9 mouse cellular contexts compared by ENCODE assay signal in genomic region chr7:25855082-25855481, GRCm38 (mm10). TPM values are rescaled to one million over a fixed set of nuclear protein-coding genes. Genes with fewer than 3 reads are reported as not detected.
DNase-seq lines count a peak whose midpoint lies in the region; ATAC-seq and TF ChIP-seq lines count a peak whose summit lies in the region.
"Had no signal": no experiment of that assay in that cellular context is flagged by ENCODE, and none has a peak within 500 bp of the region (broad histone marks: within the 10 kb centered on the region; RNA-seq: fewer than 3 reads in every experiment).

No protein-coding gene starts in this region.

- H3K4me1 ChIP-seq in liver, embryonic 12.5 days: no peaks in the 10 kb centered on the region
- H3K4me1 ChIP-seq in kidney, embryonic 14.5 days (ENCODE audit: control insufficient read depth, insufficient read depth, low read length): no peaks in the 10 kb centered on the region
- H3K4me1 ChIP-seq in liver, postnatal 0 days (ENCODE audit: insufficient read depth): no peaks in the 10 kb centered on the region
- H3K4me1 ChIP-seq: heart, embryonic 13.5 days had no signal

- no peak overlapping the region for H3K4me3 ChIP-seq in liver, embryonic 12.5 days
- no peak overlapping the region for H3K4me3 ChIP-seq in kidney, embryonic 14.5 days (ENCODE audit: low read length)
- no peak overlapping the region for H3K4me3 ChIP-seq in liver, postnatal 0 days (ENCODE audit: low read depth, low read length)
- H3K4me3 ChIP-seq: heart, embryonic 13.5 days had no signal

- no peaks in the 10 kb centered on the region for H3K9me3 ChIP-seq in liver, embryonic 12.5 days (replicated peaks)
- H3K9me3 ChIP-seq in kidney, embryonic 14.5 days (ENCODE audit: control insufficient read depth, low read length): no peaks in the 10 kb centered on the region
- H3K9me3 ChIP-seq in liver, postnatal 0 days (ENCODE audit: low read length): no peaks in the 10 kb centered on the region
- H3K9me3 ChIP-seq: heart, embryonic 13.5 days had no signal

- WGBS in liver, embryonic 12.5 days (ENCODE audit: insufficient replicate concordance): 24% methylated on average over 8 of the region's 8 CpGs
- WGBS in kidney, embryonic 14.5 days: 41% methylated on average over 8 of the region's 8 CpGs
- 28% methylated on average over 8 of the region's 8 CpGs for WGBS in liver, postnatal 0 days (ENCODE audit: insufficient replicate concordance)

- no peak for ATAC-seq in liver, embryonic 12.5 days
- ATAC-seq in kidney, embryonic 14.5 days (ENCODE audit: low FRiP score, low TSS enrichment): peak; percentile 39
- ATAC-seq in liver, postnatal 0 days: no peak; the same call in 1 of the 2 replicates

- H3K27me3 ChIP-seq in liver, embryonic 12.5 days (replicated peaks): no peaks in the 10 kb centered on the region
- no peaks in the 10 kb centered on the region for H3K27me3 ChIP-seq in kidney, embryonic 14.5 days (ENCODE audit: control insufficient read depth, insufficient read depth, low read length)
- H3K27me3 ChIP-seq in liver, postnatal 0 days (ENCODE audit: insufficient read depth, low read length): no peaks in the 10 kb centered on the region

- no peaks in the 10 kb centered on the region for H3K36me3 ChIP-seq in liver, embryonic 12.5 days
- no peaks in the 10 kb centered on the region for H3K36me3 ChIP-seq in kidney, embryonic 14.5 days (ENCODE audit: control insufficient read depth, insufficient read depth, low read length)
- H3K36me3 ChIP-seq in liver, postnatal 0 days (replicated peaks; ENCODE audit: insufficient read depth, low read length): no peaks in the 10 kb centered on the region
- H3K36me3 ChIP-seq: heart, embryonic 13.5 days had no signal

- H3K27ac ChIP-seq in liver, embryonic 12.5 days: no peak overlapping the region
- H3K27ac ChIP-seq in kidney, embryonic 14.5 days (ENCODE audit: low read depth, low read length): no peak overlapping the region
- no peak overlapping the region for H3K27ac ChIP-seq in liver, postnatal 0 days (ENCODE audit: low read depth)
- H3K27ac ChIP-seq: heart, embryonic 13.5 days had no signal

- H3K9ac ChIP-seq in liver, embryonic 12.5 days: no peak overlapping the region
- no peak overlapping the region for H3K9ac ChIP-seq in kidney, embryonic 14.5 days (ENCODE audit: low read depth, low read length)
- no peak overlapping the region for H3K9ac ChIP-seq in liver, postnatal 0 days (replicated peaks)
- H3K9ac ChIP-seq: heart, embryonic 13.5 days had no signal

- TF ChIP-seq EP300 in liver, postnatal 0 days (IDR thresholded peaks at IDR 0.05; ENCODE audit: low read depth): no peak

- DNase-seq in liver: peak; percentile 59
- DNase-seq in adrenal gland, adult 8-10 months: peak; percentile 40
- DNase-seq in frontal cortex, postnatal 10 days (ENCODE audit: low spot score in 2 of 2): peak; percentile 26 to 40
- DNase-seq in liver, postnatal 0 days: peak; percentile 76
- DNase-seq in right cerebral cortex, adult 18-20 months: peak; percentile 37
- peak; percentile 51 for DNase-seq in urinary bladder, adult 2 months (ENCODE audit: low spot score)

- TF ChIP-seq CTCF in liver, postnatal 0 days (IDR thresholded peaks at IDR 0.05; ENCODE audit: low read depth): peak; percentile 85

- no peak overlapping the region for H3K4me2 ChIP-seq in liver, embryonic 12.5 days
- H3K4me2 ChIP-seq in kidney, embryonic 14.5 days (replicated peaks; ENCODE audit: low read depth, low read length): no peak overlapping the region
- no peak overlapping the region for H3K4me2 ChIP-seq in liver, postnatal 0 days (ENCODE audit: low read depth, low read length)
- H3K4me2 ChIP-seq: heart, embryonic 13.5 days had no signal

RNA-seq across cellular contexts. Expression of gene Cyp2s1, which starts 38.4 kb away (rescaled TPM):
- 0.62 and 0.81 TPM in 2 replicates for polyA plus RNA-seq in liver, embryonic 12.5 days (2016; fragmentation: Nextera tagmentation; extraction: Ambion mirVana)
- total RNA-seq in adrenal gland, adult 8-10 months (2022): 1 to 10 TPM; 2.3 to 4.2 (median 3.2) TPM
- 9.3 and 13.4 TPM in 2 replicates for polyA plus RNA-seq in kidney, embryonic 14.5 days (2014; fragmentation: Nextera tagmentation; extraction: Ambion mirVana)
- 0.65 and 0.92 TPM in 2 replicates for polyA plus RNA-seq in liver, postnatal 0 days (2015; fragmentation: Nextera tagmentation; extraction: Ambion mirVana)
- polyA plus RNA-seq in urinary bladder, adult 2 months (2012; rRNA removed): 28.4 and 30.1 TPM in 2 replicates

RNA-seq across cellular contexts. Expression of gene Cyp2b10, which starts 42.3 kb away (rescaled TPM):
- 0.06 TPM in 1 of 2 replicates, not detected in the other for polyA plus RNA-seq in liver, embryonic 12.5 days (2016; fragmentation: Nextera tagmentation; extraction: Ambion mirVana)
- 10 to 100 TPM in 1 of 4 experiments, 1 to 10 TPM in 3; 1.5 to 17.1 (median 2.3) TPM for total RNA-seq in adrenal gland, adult 8-10 months (2022)
- not detected in 2 replicates for polyA plus RNA-seq in kidney, embryonic 14.5 days (2014; fragmentation: Nextera tagmentation; extraction: Ambion mirVana)
- 3.4 and 5.8 TPM in 2 replicates for polyA plus RNA-seq in liver, postnatal 0 days (2015; fragmentation: Nextera tagmentation; extraction: Ambion mirVana)
- polyA plus RNA-seq in urinary bladder, adult 2 months (2012; rRNA removed): 0.04 TPM in 1 of 2 replicates, not detected in the other
- polyA plus RNA-seq: heart, embryonic 13.5 days had no signal
